Comparison of ENCODE assay signal across 16 mouse cellular contexts in genomic region chr11:67999629-68000028, GRCm38 (mm10). TPM values are rescaled to one million over a fixed set of nuclear protein-coding genes. Genes with fewer than 3 reads are reported as not detected.
DNase-seq lines count a peak whose midpoint lies in the region; ATAC-seq and TF ChIP-seq lines count a peak whose summit lies in the region.
"Had no signal": no experiment of that assay in that cellular context is flagged by ENCODE, and none has a peak within 500 bp of the region (broad histone marks: within the 10 kb centered on the region; RNA-seq: fewer than 3 reads in every experiment).

No protein-coding gene starts in this region.

- 81% methylated on average over 5 of the region's 5 CpGs for WGBS in midbrain, embryonic 14.5 days
- WGBS in midbrain, embryonic 13.5 days = 81% methylated on average over 5 of the region's 5 CpGs

- H3K4me3 ChIP-seq in gastrocnemius, adult 2 months = no peak overlapping the region
- no peak overlapping the region for H3K4me3 ChIP-seq in midbrain, embryonic 14.5 days (replicated peaks; ENCODE audit: low read depth, low read length)
- no peak overlapping the region for H3K4me3 ChIP-seq in midbrain, embryonic 13.5 days (replicated peaks)
- H3K4me3 ChIP-seq: forebrain, embryonic 10.5 days; heart, embryonic 10.5 days had no signal

- no peak overlapping the region for H3K27ac ChIP-seq in gastrocnemius, adult 2 months
- H3K27ac ChIP-seq in midbrain, embryonic 14.5 days (replicated peaks; ENCODE audit: low read depth, low read length) = no peak overlapping the region
- no peak overlapping the region for H3K27ac ChIP-seq in midbrain, embryonic 13.5 days
- H3K27ac ChIP-seq: forebrain, embryonic 10.5 days; heart, embryonic 10.5 days had no signal

- POLR2A ChIA-PET in Patski (lab: Charles Lee) = no interaction called here

- CTCF ChIA-PET in Patski (lab: Charles Lee) = no interaction called here

- no peak for DNase-seq in gastrocnemius, adult 2 months
- DNase-seq in gastrocnemius, adult 18-20 months (ENCODE audit: low spot score) = no peak
- peak; percentile 72 for DNase-seq in midbrain, embryonic 14.5 days
- DNase-seq in Patski (ENCODE audit: low read depth, low spot score) = no peak
- peak; percentile 6 for DNase-seq in splenic B cell, adult 2 months (ENCODE audit: low read depth, low spot score)
- DNase-seq in right cerebral cortex, postnatal 36 days (ENCODE audit: low spot score in 2 of 2) = no peak
- no peak for DNase-seq in left cerebral cortex, postnatal 36 days (ENCODE audit: low spot score in 2 of 2)
- DNase-seq: cerebellum, adult 9-11 months; right cerebral cortex, postnatal 4 days; thymus, adult 18-20 months had no signal

- no peak overlapping the region for H3K9ac ChIP-seq in midbrain, embryonic 14.5 days (replicated peaks; ENCODE audit: low read length)
- no peak overlapping the region for H3K9ac ChIP-seq in midbrain, embryonic 13.5 days (replicated peaks)

- in situ Hi-C loops in Patski (cut with MboI; ENCODE audit: low pct_unique_long_range_greater_than_20kb) = loop anchor here (5.0 to 10.0 kb wide), 2 partner anchors 205 to 408 kb away; no protein-coding TSS in a partner anchor

- TF ChIP-seq CTCF in gastrocnemius, adult 2 months (IDR thresholded peaks at IDR 0.05) = peak; percentile 32; the same call in 1 of the 2 replicates
- TF ChIP-seq CTCF in Patski (IDR thresholded peaks at IDR 0.05) = peak; percentile 48

- H3K4me2 ChIP-seq in midbrain, embryonic 14.5 days (ENCODE audit: low read length) = no peak overlapping the region
- H3K4me2 ChIP-seq in midbrain, embryonic 13.5 days (replicated peaks) = no peak overlapping the region
- H3K4me2 ChIP-seq: midbrain, embryonic 11.5 days had no signal

- no peaks in the 10 kb centered on the region for H3K36me3 ChIP-seq in midbrain, embryonic 14.5 days (ENCODE audit: control insufficient read depth, insufficient read depth, low read length)
- H3K36me3 ChIP-seq in midbrain, embryonic 13.5 days = no peaks in the 10 kb centered on the region
- peaks cover 2% of the 10 kb centered on the region for H3K36me3 ChIP-seq in splenic B cell, adult 2 months (ENCODE audit: control insufficient read depth, insufficient read depth, low read length, poor library complexity, severe bottlenecking)
- H3K36me3 ChIP-seq: forebrain, embryonic 10.5 days; heart, embryonic 10.5 days had no signal

- H3K27me3 ChIP-seq in midbrain, embryonic 14.5 days (ENCODE audit: control insufficient read depth, insufficient read depth, low read length) = no peaks in the 10 kb centered on the region
- H3K27me3 ChIP-seq in midbrain, embryonic 13.5 days = peaks cover 4% of the 10 kb centered on the region; the same call in 1 of the 2 replicates
- H3K27me3 ChIP-seq in Patski = no peaks in the 10 kb centered on the region
- H3K27me3 ChIP-seq in splenic B cell, adult 2 months (ENCODE audit: control insufficient read depth, insufficient read depth, low read length, poor library complexity, severe bottlenecking) = no peaks in the 10 kb centered on the region

- no peaks in the 10 kb centered on the region for H3K4me1 ChIP-seq in midbrain, embryonic 14.5 days (ENCODE audit: control insufficient read depth, insufficient read depth, low read length)
- no peaks in the 10 kb centered on the region; the same call in 1 of the 2 replicates for H3K4me1 ChIP-seq in midbrain, embryonic 13.5 days (replicated peaks)
- H3K4me1 ChIP-seq: heart, embryonic 10.5 days had no signal

- intact Hi-C loops in gastrocnemius, adult 2 months (cut with DNase I) = no loop called here
- intact Hi-C loops in left cerebral cortex, postnatal 36 days (cut with DNase I) = loop anchor here (10.0 kb wide), 1 partner anchor 195 kb away; no protein-coding TSS in a partner anchor

- H3K9me3 ChIP-seq in midbrain, embryonic 14.5 days (ENCODE audit: control insufficient read depth, low read length) = no peaks in the 10 kb centered on the region
- H3K9me3 ChIP-seq in midbrain, embryonic 13.5 days = no peaks in the 10 kb centered on the region
- H3K9me3 ChIP-seq: forebrain, embryonic 10.5 days; heart, embryonic 10.5 days had no signal

- no peak for ATAC-seq in midbrain, embryonic 14.5 days (ENCODE audit: low FRiP score, low TSS enrichment)
- no peak for ATAC-seq in midbrain, embryonic 13.5 days
- ATAC-seq in Patski = no peak
- ATAC-seq: inflammation-experienced regulatory T-cells, adult 6 months had no signal

RNA-seq across cellular contexts. Expression of gene Stx8, which starts 33.6 kb away (rescaled TPM):
- 10 to 100 TPM; 21.0 to 25.9 TPM for total RNA-seq in gastrocnemius, adult 2 months (2021)
- 10 to 100 TPM; 22.6 to 25.3 TPM for total RNA-seq in gastrocnemius, adult 18-20 months (2021)
- 64.2 and 66.3 TPM in 2 replicates for polyA plus RNA-seq in midbrain, embryonic 14.5 days (2014; fragmentation: Nextera tagmentation; extraction: Ambion mirVana)
- polyA plus RNA-seq in midbrain, embryonic 13.5 days (2015; fragmentation: Nextera tagmentation; extraction: Ambion mirVana) = 67.4 and 69.2 TPM in 2 replicates
- polyA plus RNA-seq in Patski (2021) = 64.8 TPM
- total RNA-seq in left cerebral cortex, postnatal 36 days (2021) = 10 to 100 TPM; 36.7 to 42.5 TPM

RNA-seq across cellular contexts. Expression of gene Cfap52, which starts 34.2 kb away (rescaled TPM):
- total RNA-seq in gastrocnemius, adult 2 months (2021) = 1 to 10 TPM; 4.3 to 4.9 TPM
- 1 to 10 TPM; 1.7 to 6.1 TPM for total RNA-seq in gastrocnemius, adult 18-20 months (2021)
- polyA plus RNA-seq in midbrain, embryonic 14.5 days (2014; fragmentation: Nextera tagmentation; extraction: Ambion mirVana) = 2.0 and 2.2 TPM in 2 replicates
- 1.4 and 2.2 TPM in 2 replicates for polyA plus RNA-seq in midbrain, embryonic 13.5 days (2015; fragmentation: Nextera tagmentation; extraction: Ambion mirVana)
- 1.9 TPM for polyA plus RNA-seq in Patski (2021)
- total RNA-seq in left cerebral cortex, postnatal 36 days (2021) = 10 to 100 TPM in 1 of 2 experiments, 1 to 10 TPM in 1; 6.5 to 12.8 TPM
- polyA plus RNA-seq: inflammation-experienced regulatory T-cells, adult 6 months; liver, embryonic 16.5 days had no signal

Comparison
In these comparisons a context has a peak if more than half of its experiments do, and no peak if none do; other contexts are left out.
1. DNase-seq: peak in midbrain, embryonic 14.5 days (single experiment) and splenic B cell, adult 2 months (single experiment); none in gastrocnemius, adult 2 months (single experiment), gastrocnemius, adult 18-20 months (single experiment), Patski (single experiment), right cerebral cortex, postnatal 36 days (0 of 2) and left cerebral cortex, postnatal 36 days (0 of 2).